Mouse (Mus musculus) forebrain, embryonic 16.5 days (tissue): ENCODE results near the gene Rnasek. TPM values are rescaled to one million over a fixed set of nuclear protein-coding genes. Genes with fewer than 3 reads are reported as not detected.

ENCODE experiments used
- ATAC-seq: fragments of 200-750 bp; cut with Nextera tagmentation; 2 replicates; pipeline ENCODE4 v1.8.0; 2017; ENCODE audit warnings: mild to moderate bottlenecking, moderate library complexity
- H3K27ac ChIP-seq: fragments of 300-500 bp; sonication (generic); 2 replicates; pipeline ENCODE4 v1.5.1; 2014; ENCODE audit warnings: low read length, control low read depth
- H3K27me3 ChIP-seq: fragments of 300-500 bp; sonication (generic); replicated peaks from 2 replicates; pipeline ENCODE4 v1.6.1; 2014; ENCODE audit warnings: low read length; ENCODE audit not compliant: control insufficient read depth, insufficient read depth
- H3K36me3 ChIP-seq: fragments of 300-500 bp; sonication (generic); 2 replicates; pipeline ENCODE4 v1.6.1; 2014; ENCODE audit not compliant: control insufficient read depth, insufficient read depth
- H3K4me1 ChIP-seq: fragments of 300-500 bp; sonication (generic); replicated peaks from 2 replicates; pipeline ENCODE4 v1.6.1; 2014; ENCODE audit warnings: low read length; ENCODE audit not compliant: control insufficient read depth, insufficient read depth
- H3K4me2 ChIP-seq: fragments of 300-500 bp; sonication (generic); 2 replicates; pipeline ENCODE4 v1.6.1; 2014; ENCODE audit warnings: mild to moderate bottlenecking, low read length, control low read depth
- H3K4me3 ChIP-seq: fragments of 300-500 bp; sonication (generic); replicated peaks from 2 replicates; pipeline ENCODE4 v1.5.1; 2014; ENCODE audit warnings: mild to moderate bottlenecking, low read length, control low read depth
- H3K9ac ChIP-seq: fragments of 300-500 bp; sonication (generic); replicated peaks from 2 replicates; pipeline ENCODE4 v1.6.1; 2014; ENCODE audit warnings: low read depth, low read length, control low read depth
- H3K9me3 ChIP-seq: fragments of 300-500 bp; sonication (generic); 2 replicates; pipeline ENCODE4 v1.6.1; 2016; ENCODE audit warnings: low read length; ENCODE audit not compliant: control insufficient read depth
- WGBS: fragments of 180-500 bp; shearing (Covaris S2); extraction: QIAGEN DNeasy Blood & Tissue Kit; methylation state at CpG from one replicate; pipeline ENCODE4 v1.1.7; 2014; 5-methylcytosine and 5-hydroxymethylcytosine counted together
- polyA plus RNA-seq: library from polyadenylated mRNA; unstranded; fragments of >200 nt; fragmentation: Nextera tagmentation; extraction: Ambion mirVana; gene quantifications from 2 replicates; pipeline ENCODE4 v1.2.1, GENCODE M21; 2015

Gene Rnasek
- polyA plus RNA-seq, 1 experiment from 2014 or later, result 287 TPM

- peaks cover 4% of the 10 kb centered on the region; the same call in 1 of the 2 replicates for H3K36me3 ChIP-seq
- peak; percentile 26; the same call in 1 of the 2 replicates for ATAC-seq
- H3K4me2 ChIP-seq, result peak overlapping the region; percentile 35
- H3K4me1 ChIP-seq, result peaks cover 41% of the 10 kb centered on the region
- H3K27me3 ChIP-seq, result peaks cover 28% of the 10 kb centered on the region
- WGBS, result under 1% methylated on average over 32 of the region's 32 CpGs
- H3K27ac ChIP-seq, result no peak overlapping the region
- peak overlapping the region; percentile 39; the same call in 1 of the 2 replicates for H3K9ac ChIP-seq
- no peaks in the 10 kb centered on the region for H3K9me3 ChIP-seq
- peak overlapping the region; percentile 18 for H3K4me3 ChIP-seq
Observed at GRCm38 (mm10) chr11:70230239-70230727, 9.4 kb downstream of the Rnasek start.

- Histone ChIP-seq H3K4me3 (peak within 1 kb of the TSS; percentile 34), H3K27me3 (peaks cover 28% of the 10 kb centered on the region), H3K36me3 (no peaks in the 10 kb centered on the region), H3K4me2 (peak within 1 kb of the TSS; percentile 53), H3K9me3 (no peaks in the 10 kb centered on the region), H3K27ac (no peak within 1 kb of the TSS), H3K4me1 (peaks cover 41% of the 10 kb centered on the region), H3K9ac (peak within 1 kb of the TSS; percentile 39)
- 2% methylated on average over 39 of the region's 39 CpGs for WGBS
- peak; percentile 2; the same call in 1 of the 2 replicates for ATAC-seq
Observed at GRCm38 (mm10) chr11:70229260-70230010, 10.2 kb downstream of the Rnasek start, which contains the start of gene Bcl6b. Bcl6b (minus strand) TSS chr11:70229798.

- peaks cover 41% of the 10 kb centered on the region for H3K4me1 ChIP-seq
- WGBS, result under 1% methylated on average over 19 of the region's 19 CpGs
- no peaks in the 10 kb centered on the region for H3K36me3 ChIP-seq
- H3K27me3 ChIP-seq, result peaks cover 28% of the 10 kb centered on the region
- H3K9me3 ChIP-seq, result no peaks in the 10 kb centered on the region
- H3K27ac ChIP-seq, result no peak overlapping the region
- H3K4me3 ChIP-seq, result peak overlapping the region; percentile 34
- peak overlapping the region; percentile 53 for H3K4me2 ChIP-seq
- H3K9ac ChIP-seq, result peak overlapping the region; percentile 14; the same call in 1 of the 2 replicates
- ATAC-seq, result peak; percentile 47
Observed at GRCm38 (mm10) chr11:70228828-70229227, 10.8 kb downstream of the Rnasek start.

- Histone ChIP-seq H3K9me3 (no peaks in the 10 kb centered on the region), H3K36me3 (no peaks in the 10 kb centered on the region), H3K4me1 (peaks cover 36% of the 10 kb centered on the region), H3K27me3 (peaks cover 28% of the 10 kb centered on the region), H3K9ac (no peak overlapping the region), H3K4me3 (no peak overlapping the region), H3K4me2 (peak overlapping the region; percentile 59; the same call in 1 of the 2 replicates), H3K27ac (no peak overlapping the region)
- 79% methylated on average over 4 of the region's 4 CpGs for WGBS
- no peak for ATAC-seq
Observed at GRCm38 (mm10) chr11:70227661-70228245, 11.9 kb downstream of the Rnasek start.

GRCm38 (mm10) chr11:70227126-70227525 lies 12.5 kb downstream of the Rnasek start:
- Histone ChIP-seq H3K9ac (peak overlapping the region; percentile 50; the same call in 1 of the 2 replicates), H3K4me2 (peak overlapping the region; percentile 59), H3K9me3 (no peaks in the 10 kb centered on the region), H3K4me3 (peak overlapping the region; percentile 35), H3K36me3 (no peaks in the 10 kb centered on the region), H3K27me3 (peaks cover 28% of the 10 kb centered on the region), H3K27ac (peak overlapping the region; percentile 34; the same call in 1 of the 2 replicates), H3K4me1 (peaks cover 37% of the 10 kb centered on the region)
- ATAC-seq, result peak; percentile 47
- 22% methylated on average over 5 of the region's 5 CpGs for WGBS

- H3K27me3 ChIP-seq, result peaks cover 28% of the 10 kb centered on the region
Observed at GRCm38 (mm10) chr11:70226602-70226890, 13.1 kb downstream of the Rnasek start.

GRCm38 (mm10) chr11:70225798-70226601 lies 13.6 kb downstream of the Rnasek start:
- peaks cover 28% of the 10 kb centered on the region for H3K27me3 ChIP-seq
- peaks cover 45% of the 10 kb centered on the region for H3K4me1 ChIP-seq
- no peaks in the 10 kb centered on the region for H3K36me3 ChIP-seq
- peak overlapping the region; percentile 35 for H3K4me3 ChIP-seq
- WGBS, result 20% methylated on average over 27 of the region's 27 CpGs
- ATAC-seq, result no peak
- no peaks in the 10 kb centered on the region for H3K9me3 ChIP-seq
- peak overlapping the region; percentile 59 for H3K4me2 ChIP-seq
- H3K27ac ChIP-seq, result no peak overlapping the region
- peak overlapping the region; percentile 50 for H3K9ac ChIP-seq

More at GRCm38 (mm10) chr11:70226602-70226890, 13.1 kb downstream of the Rnasek start:
- WGBS, result 5% methylated on average over 18 of the region's 18 CpGs
- Histone ChIP-seq H3K4me1 (peaks cover 43% of the 10 kb centered on the region), H3K9me3 (no peaks in the 10 kb centered on the region), H3K9ac (peak overlapping the region; percentile 50), H3K4me3 (peak overlapping the region; percentile 35), H3K36me3 (no peaks in the 10 kb centered on the region), H3K27ac (no peak overlapping the region), H3K4me2 (peak overlapping the region; percentile 59)
- ATAC-seq, result no peak

GRCm38 (mm10) chr11:70223724-70224123 lies 15.9 kb downstream of the Rnasek start:
- H3K36me3 ChIP-seq, result no peaks in the 10 kb centered on the region
- no peak overlapping the region for H3K4me3 ChIP-seq
- H3K9ac ChIP-seq, result no peak overlapping the region
- peaks cover 9% of the 10 kb centered on the region for H3K27me3 ChIP-seq
- no peaks in the 10 kb centered on the region for H3K9me3 ChIP-seq
- no peak overlapping the region for H3K4me2 ChIP-seq
- ATAC-seq, result no peak
- 92% methylated on average over 9 of the region's 9 CpGs for WGBS
- H3K27ac ChIP-seq, result no peak overlapping the region
- H3K4me1 ChIP-seq, result peaks cover 44% of the 10 kb centered on the region
